Mouse (Mus musculus) liver, embryonic 14.5 days (tissue): ENCODE measurements around the gene Ccdc32. TPM values are rescaled to one million over a fixed set of nuclear protein-coding genes. Genes with fewer than 3 reads are reported as not detected.

Experiments
- ATAC-seq: fragments of 200-750 bp; cut with Nextera tagmentation; 2 replicates; pipeline ENCODE4 v1.8.0; 2017; ENCODE audit warnings: moderate number of reproducible peaks, mild to moderate bottlenecking, moderate library complexity; ENCODE audit not compliant: insufficient read depth
- DNase-seq, 3 experiments: peaks; one replicate each; pipeline ENCODE4 v3.0.0-alpha.2; 2012 to 2013; ENCODE audit warnings: low read depth in 3 of 3, low spot score in 3 of 3
- H3K27ac ChIP-seq: fragments of 300-500 bp; sonication (generic); 2 replicates; pipeline ENCODE4 v1.5.1; 2014; ENCODE audit warnings: moderate library complexity, mild to moderate bottlenecking, control low read depth, inconsistent platforms
- H3K27me3 ChIP-seq: fragments of 300-500 bp; sonication (generic); 2 replicates; pipeline ENCODE4 v1.6.1; 2014; ENCODE audit warnings: mild to moderate bottlenecking, low read length, moderate library complexity; ENCODE audit not compliant: control insufficient read depth, insufficient read depth
- H3K36me3 ChIP-seq: fragments of 300-500 bp; sonication (generic); replicated peaks from 2 replicates; pipeline ENCODE4 v1.6.1; 2014; ENCODE audit warnings: low read depth; ENCODE audit not compliant: control insufficient read depth, insufficient read depth
- H3K4me1 ChIP-seq, 2 experiments: fragments of 200-500 bp in 1 of 2; fragments of 300-500 bp in 1 of 2; sonication (generic) in 1 of 2; replicated peaks; 2 replicates each; pipeline ENCODE4 v1.6.1; 2012 to 2014; ENCODE audit warnings: antibody characterized with exemption in 1 of 2, inconsistent platforms in 1 of 2, low read length in 1 of 2; ENCODE audit not compliant: control insufficient read depth in 2 of 2, insufficient read depth in 2 of 2
- H3K4me2 ChIP-seq: fragments of 300-500 bp; sonication (generic); 2 replicates; pipeline ENCODE4 v1.6.1; 2014; ENCODE audit warnings: low read depth, mild to moderate bottlenecking, control low read depth, moderate library complexity
- H3K4me3 ChIP-seq, 2 experiments: fragments of 200-500 bp in 1 of 2; fragments of 300-500 bp in 1 of 2; sonication (generic) in 1 of 2; 2 replicates each; pipeline ENCODE4 v1.5.1; 2012 to 2014; ENCODE audit warnings: low read depth in 2 of 2, low read length in 2 of 2, mild to moderate bottlenecking in 2 of 2, control low read depth in 1 of 2, inconsistent platforms in 1 of 2, moderate library complexity in 1 of 2; ENCODE audit not compliant: insufficient read depth in 1 of 2
- H3K9ac ChIP-seq: fragments of 300-500 bp; sonication (generic); replicated peaks from 2 replicates; pipeline ENCODE4 v1.6.1; 2014; ENCODE audit warnings: mild to moderate bottlenecking, control low read depth, moderate library complexity
- H3K9me3 ChIP-seq: fragments of 300-500 bp; sonication (generic); 2 replicates; pipeline ENCODE4 v1.6.1; 2016; ENCODE audit warnings: low read length, mixed read lengths; ENCODE audit not compliant: control insufficient read depth
- CTCF ChIP-seq: IDR thresholded peaks from 2 replicates; pipeline ENCODE4 v1.5.1; 2016; ENCODE audit warnings: antibody characterized with exemption, low read depth, control low read depth
- EP300 ChIP-seq: IDR thresholded peaks from 2 replicates; pipeline ENCODE4 v1.6.1; 2016; ENCODE audit warnings: antibody characterized with exemption, low read depth
- WGBS: fragments of 180-500 bp; shearing (Covaris S2); extraction: QIAGEN DNeasy Blood & Tissue Kit; methylation state at CpG from one replicate; pipeline ENCODE4 v1.1.7; 2014; ENCODE audit not compliant: insufficient replicate concordance; 5-methylcytosine and 5-hydroxymethylcytosine counted together
- polyA plus RNA-seq, 2 experiments: library from polyadenylated mRNA; depleted of rRNA in 1 of 2; stranded (reverse) in 1 of 2; unstranded in 1 of 2; fragments of >200 nt; fragmentation: Nextera tagmentation in 1 of 2; extraction: Ambion mirVana in 1 of 2; gene quantifications; 2 replicates each; pipeline versions ENCODE4 v1.2.1 to v1.2.3; 2012 to 2014

Gene Ccdc32
- polyA plus RNA-seq, 2 experiments: 6.9 to 12.6 TPM

- H3K9ac ChIP-seq: no peak overlapping the region
- DNase-seq (no peak), ATAC-seq (no peak)
- H3K4me1 ChIP-seq: peaks cover 0 to 8% of the 10 kb centered on the region in 2 experiments; a peak in 2 of 4 replicates
- peaks cover 12% of the 10 kb centered on the region for H3K36me3 ChIP-seq
- no peak overlapping the region for H3K4me2 ChIP-seq
- H3K27ac ChIP-seq: no peak overlapping the region
- no peak overlapping the region for H3K4me3 ChIP-seq
- no peak for TF ChIP-seq CTCF
- TF ChIP-seq EP300: no peak
- no peaks in the 10 kb centered on the region for H3K27me3 ChIP-seq
- H3K9me3 ChIP-seq: no peaks in the 10 kb centered on the region
- WGBS: 13% methylated on average over 11 of the region's 12 CpGs
These were observed 13.5 kb downstream of the Ccdc32 start for GRCm38 (mm10) chr2:119015604-119016180.

- DNase-seq: no peak
- Histone ChIP-seq H3K27ac (no peak overlapping the region), H3K4me2 (no peak overlapping the region), H3K9me3 (no peaks in the 10 kb centered on the region), H3K4me3 (no peak overlapping the region), H3K36me3 (peaks cover 12% of the 10 kb centered on the region), H3K4me1 (peaks cover 0 to 8% of the 10 kb centered on the region in 2 experiments; a peak in 2 of 4 replicates), H3K27me3 (no peaks in the 10 kb centered on the region), H3K9ac (no peak overlapping the region)
- TF ChIP-seq CTCF: peak; percentile 42
- no peak for TF ChIP-seq EP300
- ATAC-seq: no peak
- 41% methylated on average over 7 of the region's 7 CpGs for WGBS
These were observed 14.2 kb downstream of the Ccdc32 start for GRCm38 (mm10) chr2:119014989-119015388.

- H3K4me3 ChIP-seq: no peak overlapping the region
- TF ChIP-seq CTCF (no peak), EP300 (no peak)
These were observed 19.8 kb downstream of the Ccdc32 start for GRCm38 (mm10) chr2:119009376-119009775.

DNA sequence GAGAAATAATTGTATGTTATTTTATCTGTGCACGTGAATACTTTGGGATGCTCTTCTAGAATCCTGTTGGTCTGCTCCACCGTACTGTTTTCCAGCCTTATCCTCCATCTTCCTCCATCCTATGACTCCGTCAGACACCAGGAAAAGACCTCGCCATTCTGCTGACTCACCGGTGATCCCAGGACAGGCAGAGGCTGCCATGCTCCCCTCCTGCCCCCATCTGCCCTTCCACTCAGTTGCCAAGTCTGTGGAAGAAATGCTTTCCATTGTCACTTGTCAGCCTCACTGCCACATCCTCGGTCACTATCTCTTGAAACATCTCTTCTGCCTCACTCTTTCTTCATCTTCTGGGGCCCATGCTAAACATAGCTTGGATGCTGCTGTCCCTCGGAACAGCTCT, 22.3 kb downstream of the Ccdc32 start:
- WGBS: 59% methylated on average over 7 of the region's 7 CpGs
- DNase-seq: no peak
- no peak for ATAC-seq
- H3K27me3 ChIP-seq: no peaks in the 10 kb centered on the region
- no peak overlapping the region for H3K4me3 ChIP-seq
- no peak overlapping the region for H3K27ac ChIP-seq
- no peak overlapping the region for H3K4me2 ChIP-seq
- H3K4me1 ChIP-seq: no peaks in the 10 kb centered on the region
- TF ChIP-seq EP300: no peak
- TF ChIP-seq CTCF: no peak
- H3K9me3 ChIP-seq: no peaks in the 10 kb centered on the region
- no peaks in the 10 kb centered on the region for H3K36me3 ChIP-seq
- H3K9ac ChIP-seq: no peak overlapping the region

More at GRCm38 (mm10) chr2:119009376-119009775, 19.8 kb downstream of the Ccdc32 start:
- no peak for DNase-seq
- Histone ChIP-seq H3K27me3 (no peaks in the 10 kb centered on the region), H3K27ac (no peak overlapping the region), H3K9ac (no peak overlapping the region), H3K9me3 (no peaks in the 10 kb centered on the region), H3K4me1 (no peaks in the 10 kb centered on the region), H3K4me2 (no peak overlapping the region), H3K36me3 (no peaks in the 10 kb centered on the region)
- no peak for ATAC-seq
- WGBS: 71% methylated on average over 2 of the region's 2 CpGs

DNA sequence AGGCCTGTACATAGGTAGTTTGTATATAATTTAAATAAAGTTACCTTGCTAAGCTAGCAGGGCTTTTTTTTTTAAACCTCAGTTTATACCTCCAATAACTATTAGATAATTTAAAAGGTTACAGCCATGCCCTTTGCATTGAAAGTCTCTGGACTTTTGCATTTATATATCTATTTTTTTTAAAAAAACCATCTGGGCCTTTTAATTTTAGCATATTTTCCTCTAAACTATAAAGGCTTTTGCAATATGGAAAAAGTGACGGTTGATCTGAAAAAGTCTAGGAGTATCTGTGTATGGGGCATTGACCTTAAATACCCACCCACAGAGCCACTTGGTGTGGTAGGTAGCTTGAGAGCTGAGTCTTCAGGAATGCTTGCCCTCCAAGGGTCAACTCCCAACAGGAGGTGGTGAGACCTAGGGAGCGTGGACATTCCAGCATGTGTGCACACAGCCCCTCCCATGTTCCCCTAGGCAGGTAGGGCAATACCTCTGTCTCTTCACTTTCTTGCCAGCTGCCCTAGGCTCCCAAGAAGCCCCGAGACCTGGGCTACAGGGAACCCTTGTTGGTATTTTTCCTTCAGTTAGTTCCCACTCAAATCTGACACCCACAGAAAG, 30.1 kb downstream of the Ccdc32 start:
- ATAC-seq (no peak), DNase-seq (no peak)
- Histone ChIP-seq H3K36me3 (no peaks in the 10 kb centered on the region), H3K4me2 (no peak overlapping the region), H3K4me3 (no peak overlapping the region), H3K9ac (no peak overlapping the region), H3K9me3 (no peaks in the 10 kb centered on the region), H3K4me1 (no peaks in the 10 kb centered on the region), H3K27me3 (peaks cover 12% of the 10 kb centered on the region), H3K27ac (no peak overlapping the region)
- WGBS: 67% methylated on average over 3 of the region's 3 CpGs
- TF ChIP-seq CTCF (no peak), EP300 (no peak)
